Mouse (Mus musculus) intestine, embryonic 16.5 days (tissue): ENCODE results near the gene Mr1. TPM values are rescaled to one million over a fixed set of nuclear protein-coding genes. Genes with fewer than 3 reads are reported as not detected.
A peak's percentile ranks its signal among the peaks of the same experiment; 100 is the strongest.

Experiments
- ATAC-seq: fragments of 200-750 bp; cut with Nextera tagmentation; 2 replicates; pipeline ENCODE4 v1.8.0; 2017; ENCODE audit warnings: moderate TSS enrichment, moderate library complexity
- H3K27ac ChIP-seq: fragments of 300-500 bp; sonication (generic); 2 replicates; pipeline ENCODE4 v1.5.1; 2014; ENCODE audit warnings: mild to moderate bottlenecking, low read length
- H3K27me3 ChIP-seq: fragments of 300-500 bp; sonication (generic); replicated peaks from 2 replicates; pipeline ENCODE4 v1.6.1; 2014; ENCODE audit warnings: low read length, control low read depth, mixed read lengths; ENCODE audit not compliant: control insufficient read depth, insufficient read depth
- H3K36me3 ChIP-seq: fragments of 300-500 bp; sonication (generic); 2 replicates; pipeline ENCODE4 v1.6.1; 2014; ENCODE audit warnings: low read length, control low read depth; ENCODE audit not compliant: control insufficient read depth, insufficient read depth
- H3K4me1 ChIP-seq: fragments of 300-500 bp; sonication (generic); 2 replicates; pipeline ENCODE4 v1.6.1; 2014; ENCODE audit warnings: low read length, control low read depth, mixed read lengths; ENCODE audit not compliant: control insufficient read depth, insufficient read depth
- H3K4me2 ChIP-seq: fragments of 300-500 bp; sonication (generic); 2 replicates; pipeline ENCODE4 v1.6.1; 2014; ENCODE audit warnings: low read depth, low read length, control low read depth
- H3K4me3 ChIP-seq: fragments of 300-500 bp; sonication (generic); 2 replicates; pipeline ENCODE4 v1.5.1; 2014; ENCODE audit warnings: mild to moderate bottlenecking, low read length
- H3K9ac ChIP-seq: fragments of 300-500 bp; sonication (generic); 2 replicates; pipeline ENCODE4 v1.6.1; 2014; ENCODE audit warnings: low read depth, low read length
- H3K9me3 ChIP-seq: fragments of 300-500 bp; sonication (generic); 2 replicates; pipeline ENCODE4 v1.6.1; 2016; ENCODE audit warnings: low read length, control low read depth; ENCODE audit not compliant: control insufficient read depth
- WGBS: fragments of 180-500 bp; shearing (Covaris S2); extraction: QIAGEN DNeasy Blood & Tissue Kit; methylation state at CpG from one replicate; pipeline ENCODE4 v1.1.7; 2014; 5-methylcytosine and 5-hydroxymethylcytosine counted together
- polyA plus RNA-seq: library from polyadenylated mRNA; unstranded; fragments of >200 nt; fragmentation: Nextera tagmentation; extraction: Ambion mirVana; gene quantifications from 2 replicates; pipeline ENCODE4 v1.2.1, GENCODE M21; 2015

The Mr1 gene
- polyA plus RNA-seq, 1 experiment from 2014 or later, result 5.2 TPM

DNA sequence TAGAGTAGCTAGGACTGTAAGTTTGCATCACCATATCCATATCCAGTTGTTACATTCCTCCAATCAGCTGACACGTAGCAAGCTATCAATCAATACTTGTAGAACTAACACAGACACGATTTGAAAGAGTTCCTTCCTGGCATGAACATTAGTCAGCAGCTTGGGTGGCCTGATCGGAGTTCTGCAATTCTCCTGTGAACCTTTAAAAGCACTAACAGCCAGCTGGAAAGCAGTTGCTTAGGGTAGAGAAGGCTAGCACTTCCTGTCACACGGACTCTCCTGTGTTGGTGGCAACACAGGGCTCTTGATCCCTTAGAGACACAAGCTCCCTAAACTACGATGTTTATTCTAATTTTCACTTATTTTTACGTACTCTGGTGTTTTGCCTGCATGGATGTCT is 994 bp downstream of the Mr1 start:
- Histone ChIP-seq H3K4me2 (peak overlapping the region; percentile 66), H3K36me3 (no peaks in the 10 kb centered on the region), H3K9me3 (no peaks in the 10 kb centered on the region), H3K9ac (peak overlapping the region; percentile 65), H3K4me1 (no peaks in the 10 kb centered on the region), H3K27me3 (no peaks in the 10 kb centered on the region), H3K4me3 (peak overlapping the region; percentile 52), H3K27ac (peak overlapping the region; percentile 64)
- peak; percentile 69 for ATAC-seq
- WGBS, result 37% methylated on average over 6 of the region's 6 CpGs

DNA sequence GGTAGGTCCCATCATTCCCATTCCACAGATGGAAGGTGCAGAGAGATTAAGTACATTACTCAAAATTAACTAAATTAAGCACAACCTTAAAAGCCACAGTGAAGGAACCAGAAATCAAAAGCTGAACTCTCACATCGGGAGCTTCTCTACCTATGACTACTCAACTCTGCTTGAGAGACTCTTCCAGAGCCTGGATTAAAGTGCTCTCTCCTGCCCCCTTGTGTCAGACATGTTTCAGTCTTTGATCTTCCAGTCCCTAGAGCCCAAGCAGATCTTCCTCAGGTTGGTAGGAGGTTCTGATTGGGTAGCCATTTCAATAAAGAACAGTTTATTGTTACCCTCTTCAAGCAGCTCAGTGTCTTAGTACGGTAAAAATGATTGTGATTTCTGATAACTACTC is 6.5 kb downstream of the Mr1 start:
- no peak overlapping the region for H3K4me3 ChIP-seq
- H3K4me1 ChIP-seq, result no peaks in the 10 kb centered on the region
- no peaks in the 10 kb centered on the region for H3K36me3 ChIP-seq
- H3K27me3 ChIP-seq, result no peaks in the 10 kb centered on the region
- H3K27ac ChIP-seq, result no peak overlapping the region
- H3K9me3 ChIP-seq, result no peaks in the 10 kb centered on the region
- 62% methylated on average over 2 of the region's 2 CpGs for WGBS
- no peak overlapping the region for H3K9ac ChIP-seq
- H3K4me2 ChIP-seq, result no peak overlapping the region
- peak; percentile 64; the same call in 1 of the 2 replicates for ATAC-seq

DNA sequence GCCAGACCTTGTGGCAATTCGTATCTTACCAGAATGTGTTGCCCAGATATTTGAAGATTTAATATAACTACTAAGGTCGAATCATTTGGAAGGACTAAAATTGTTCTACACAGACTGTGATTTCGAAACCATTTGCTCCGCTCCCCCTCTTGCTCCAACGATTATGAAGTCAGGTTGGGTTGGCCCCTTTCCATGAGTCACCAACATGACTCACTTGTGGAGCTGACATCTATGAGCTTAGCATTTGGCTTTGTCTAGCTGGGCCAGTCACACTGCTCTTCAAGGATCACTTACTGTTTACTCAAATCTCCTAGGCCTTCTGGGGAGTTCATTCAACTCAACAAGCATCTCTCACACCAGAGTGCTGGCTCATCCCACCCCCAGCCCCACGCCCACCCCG is 7.8 kb downstream of the Mr1 start:
- Histone ChIP-seq H3K27me3 (no peaks in the 10 kb centered on the region), H3K9ac (no peak overlapping the region), H3K4me1 (no peaks in the 10 kb centered on the region), H3K9me3 (no peaks in the 10 kb centered on the region), H3K36me3 (no peaks in the 10 kb centered on the region), H3K27ac (no peak overlapping the region), H3K4me3 (no peak overlapping the region), H3K4me2 (no peak overlapping the region)
- 80% methylated on average over 7 of the region's 7 CpGs for WGBS
- ATAC-seq, result peak; percentile 63; the same call in 1 of the 2 replicates

DNA sequence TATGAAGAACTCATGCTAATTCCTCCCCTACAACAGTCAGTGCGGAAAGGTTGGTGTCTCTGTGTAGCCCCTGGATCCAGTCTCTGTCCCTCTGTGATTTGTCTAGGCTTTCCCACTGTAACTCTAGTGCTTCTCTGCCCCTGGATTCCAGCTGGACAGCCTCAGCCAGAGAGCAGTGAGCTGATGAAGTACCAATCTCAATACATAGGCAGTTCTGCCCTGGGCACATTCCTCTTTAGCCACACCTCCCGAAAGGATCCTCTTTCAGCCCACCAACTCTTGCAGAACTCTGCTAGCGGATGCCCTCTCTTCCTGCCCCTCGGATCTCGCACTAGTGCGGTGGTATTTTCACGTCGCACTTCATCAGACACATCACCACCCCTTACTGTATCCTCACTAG is 11.7 kb downstream of the Mr1 start:
- WGBS, result 55% methylated on average over 8 of the region's 8 CpGs
- Histone ChIP-seq H3K4me3 (no peak overlapping the region), H3K9me3 (no peaks in the 10 kb centered on the region), H3K9ac (no peak overlapping the region), H3K27me3 (no peaks in the 10 kb centered on the region), H3K36me3 (no peaks in the 10 kb centered on the region), H3K27ac (no peak overlapping the region), H3K4me2 (no peak overlapping the region), H3K4me1 (no peaks in the 10 kb centered on the region)
- ATAC-seq, result no peak

DNA sequence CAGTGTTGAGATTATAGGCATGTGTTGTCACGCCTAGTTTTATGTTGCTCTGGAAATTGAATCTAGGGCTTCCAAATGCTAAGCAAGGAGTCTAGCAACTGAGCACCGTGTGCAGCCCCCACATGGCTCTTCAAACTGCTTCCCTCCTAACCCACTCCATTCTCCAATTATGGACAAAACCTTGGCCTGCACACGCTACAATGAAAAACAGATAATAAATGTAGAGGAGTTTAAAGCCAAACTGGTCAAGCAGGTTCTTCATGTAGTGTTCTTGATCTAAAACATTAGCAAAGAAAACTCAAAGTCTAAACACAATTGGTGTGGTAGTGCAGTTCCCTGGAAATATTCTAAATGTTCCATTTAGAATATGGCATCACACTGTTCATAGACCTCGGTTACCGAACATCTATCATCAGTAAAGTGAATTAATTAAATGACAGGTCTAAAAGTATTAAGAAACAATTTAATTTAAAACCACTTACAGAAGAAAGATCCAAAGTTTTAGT is 19.1 kb downstream of the Mr1 start:
- Histone ChIP-seq H3K36me3 (no peaks in the 10 kb centered on the region), H3K9me3 (no peaks in the 10 kb centered on the region)

DNA sequence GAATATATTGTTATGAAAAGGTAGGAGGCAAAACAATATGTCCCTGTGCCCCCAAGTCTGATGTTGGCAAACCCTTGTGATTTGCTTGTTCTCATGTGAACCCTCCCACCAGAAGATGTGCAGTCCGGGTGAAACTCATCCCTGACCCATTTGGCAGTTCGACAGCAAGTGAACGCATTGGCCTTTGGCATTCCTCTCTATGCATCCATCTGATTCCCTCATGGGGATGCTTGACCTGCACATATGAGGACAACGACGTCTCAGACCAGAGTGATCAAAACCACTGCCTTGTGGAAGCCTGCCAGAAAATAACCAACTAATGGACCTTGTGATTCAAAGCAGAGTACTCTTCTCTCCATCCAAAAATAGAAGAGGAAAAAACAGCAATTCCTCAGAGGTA is 19.9 kb downstream of the Mr1 start:
- 76% methylated on average over 5 of the region's 5 CpGs for WGBS
- Histone ChIP-seq H3K27me3 (no peaks in the 10 kb centered on the region), H3K27ac (no peak overlapping the region), H3K36me3 (no peaks in the 10 kb centered on the region), H3K4me2 (no peak overlapping the region), H3K4me1 (peaks cover 6% of the 10 kb centered on the region; the same call in 1 of the 2 replicates), H3K4me3 (no peak overlapping the region), H3K9me3 (no peaks in the 10 kb centered on the region), H3K9ac (no peak overlapping the region)
- ATAC-seq, result no peak

More for the DNA sequence above, 19.1 kb downstream of the Mr1 start:
- H3K27me3 ChIP-seq, result no peaks in the 10 kb centered on the region
- no peak overlapping the region for H3K4me2 ChIP-seq
- WGBS, result 78% methylated on average over 5 of the region's 5 CpGs
- H3K4me1 ChIP-seq, result peaks cover 6% of the 10 kb centered on the region; the same call in 1 of the 2 replicates
- H3K9ac ChIP-seq, result no peak overlapping the region
- H3K4me3 ChIP-seq, result no peak overlapping the region
- peak; percentile 53 for ATAC-seq
- no peak overlapping the region for H3K27ac ChIP-seq

DNA sequence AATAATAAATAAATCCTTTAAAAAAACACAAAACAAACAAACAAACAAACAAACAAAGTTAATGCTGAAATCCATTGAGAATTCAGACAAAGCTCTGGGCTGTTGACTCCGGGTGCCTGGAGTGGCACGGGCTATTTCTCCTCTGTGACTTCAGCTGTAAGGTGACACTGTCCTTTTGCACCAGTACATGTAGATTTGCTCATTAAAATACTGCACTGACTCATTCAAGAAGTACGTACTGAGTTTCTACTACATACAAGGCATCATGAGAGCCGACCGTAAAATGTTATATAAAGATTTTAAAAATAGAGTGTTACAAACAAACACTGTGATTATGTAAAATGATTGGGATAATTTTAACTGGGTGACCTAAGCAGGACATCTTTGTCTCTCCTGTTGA is 22.2 kb downstream of the Mr1 start:
- Histone ChIP-seq H3K4me2 (no peak overlapping the region), H3K27me3 (no peaks in the 10 kb centered on the region), H3K9me3 (no peaks in the 10 kb centered on the region), H3K4me3 (no peak overlapping the region), H3K27ac (no peak overlapping the region), H3K4me1 (peaks cover 6% of the 10 kb centered on the region; the same call in 1 of the 2 replicates), H3K9ac (no peak overlapping the region), H3K36me3 (no peaks in the 10 kb centered on the region)
- no peak for ATAC-seq
- WGBS, result 94% methylated on average over 5 of the region's 5 CpGs

DNA sequence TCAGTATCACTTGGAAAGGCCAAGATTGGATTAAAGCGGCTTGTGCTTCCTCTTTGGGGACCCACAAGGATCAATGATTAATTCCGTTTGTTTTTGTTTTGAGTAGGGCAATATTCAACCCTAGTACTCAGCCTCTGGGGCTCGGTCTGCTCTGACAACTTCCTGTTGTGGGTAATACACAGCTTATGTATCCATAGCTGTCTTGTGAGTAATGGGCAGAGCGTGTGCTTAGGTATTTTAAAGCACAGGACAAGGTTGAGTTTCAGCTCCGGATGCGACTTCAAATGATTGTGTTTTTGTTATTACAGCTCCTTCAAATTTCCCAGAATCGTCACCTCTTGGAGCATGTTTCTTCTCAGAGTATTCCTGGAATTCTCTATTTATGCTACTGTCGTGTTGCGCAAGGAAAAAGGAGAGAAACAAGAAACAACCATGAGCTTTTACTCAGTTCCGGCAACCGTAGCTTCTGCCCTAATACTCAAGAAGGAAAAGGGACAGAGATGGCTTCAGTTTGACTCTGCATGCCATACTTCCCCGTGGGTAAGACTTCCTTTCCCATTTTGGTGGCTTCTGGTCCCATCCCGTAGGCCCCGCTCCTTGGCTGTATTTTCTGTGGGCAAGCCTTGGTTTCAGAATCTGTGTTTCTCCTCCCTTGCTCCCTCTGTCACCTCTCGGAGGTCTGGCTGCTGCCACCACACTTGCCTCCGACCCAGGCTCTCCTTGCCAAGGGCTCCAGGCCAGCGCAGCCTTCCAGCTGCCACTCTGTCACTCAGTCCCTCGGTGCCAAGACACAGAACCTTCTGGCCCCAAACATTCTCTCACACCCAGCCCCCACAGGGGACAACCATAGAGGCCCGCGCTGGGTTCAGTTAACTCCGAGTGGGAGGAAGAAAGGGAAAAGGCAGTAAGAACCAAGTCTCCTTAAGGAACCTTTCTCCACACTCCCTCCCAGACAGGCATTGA is 24.4 kb downstream of the Mr1 start:
- H3K9me3 ChIP-seq, result no peaks in the 10 kb centered on the region
- H3K27me3 ChIP-seq, result no peaks in the 10 kb centered on the region
- no peaks in the 10 kb centered on the region for H3K36me3 ChIP-seq
- peaks cover 4% of the 10 kb centered on the region; the same call in 1 of the 2 replicates for H3K4me1 ChIP-seq
- H3K9ac ChIP-seq, result no peak overlapping the region
- no peak for ATAC-seq
- 73% methylated on average over 21 of the region's 21 CpGs for WGBS
- H3K27ac ChIP-seq, result no peak overlapping the region
- no peak overlapping the region for H3K4me2 ChIP-seq
- H3K4me3 ChIP-seq, result no peak overlapping the region

DNA sequence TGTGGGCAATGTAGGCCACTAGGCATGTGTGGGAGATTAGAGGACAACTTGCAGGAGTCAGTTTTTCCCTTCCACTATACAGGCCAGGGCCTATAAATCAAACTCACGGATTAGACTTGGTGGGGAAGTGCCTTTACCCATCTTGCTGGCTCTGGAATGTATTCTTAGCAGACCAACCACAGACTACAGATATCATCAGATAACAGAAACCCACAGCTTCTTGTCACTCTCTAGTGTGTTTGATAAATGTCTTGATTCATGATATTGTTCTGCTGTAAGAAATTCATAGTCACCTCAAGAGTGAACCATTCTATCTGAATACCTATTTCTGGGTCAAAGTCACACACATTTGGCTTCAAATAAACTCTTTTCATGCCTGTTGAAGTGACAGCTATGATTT is 26.9 kb downstream of the Mr1 start:
- Histone ChIP-seq H3K36me3 (no peaks in the 10 kb centered on the region), H3K4me3 (no peak overlapping the region), H3K9ac (no peak overlapping the region), H3K27ac (no peak overlapping the region), H3K9me3 (no peaks in the 10 kb centered on the region), H3K4me1 (no peaks in the 10 kb centered on the region), H3K4me2 (no peak overlapping the region), H3K27me3 (no peaks in the 10 kb centered on the region)
- ATAC-seq, result no peak
- 50% methylated on average over 1 of the region's 1 CpGs for WGBS
